Mouse (Mus musculus): ENCODE measurements at regions not wholly inside any gene's neighbourhood (a gene's known extent, or its start where the extent isn't known, plus 50 kb on each side); places are given as distances from the start of the nearest gene placed in this dataset.

DNA sequence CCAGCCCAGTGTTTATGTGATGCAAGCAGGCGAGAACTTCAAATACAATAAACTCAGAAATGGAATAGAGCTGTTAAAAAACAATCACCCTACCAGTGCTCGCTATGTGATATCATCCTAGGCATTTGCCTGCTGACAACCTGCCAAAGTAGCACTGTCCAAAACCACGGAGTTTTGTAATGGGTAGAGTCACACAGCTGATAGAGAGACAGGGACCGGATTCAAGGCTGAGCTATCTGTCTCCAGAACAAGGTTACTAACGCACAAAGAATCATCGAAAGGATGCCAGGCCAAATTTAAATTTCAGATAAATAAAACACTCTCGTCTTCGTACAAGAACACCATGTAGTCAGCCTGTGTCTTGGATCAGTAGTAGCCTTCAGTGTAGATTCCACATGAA, 121.7 kb upstream of the Dynlrb2 start:
- TF ChIP-seq POLR2A (IDR thresholded peaks at IDR 0.05; ENCODE audit: borderline replicate concordance, extremely low read depth, low read depth, low read length) (no peak), CTCF (IDR thresholded peaks at IDR 0.05; ENCODE audit: insufficient read depth, low read length) (no peak)
